Mouse (Mus musculus): ENCODE measurements around the gene Odf3l1.

The Odf3l1 gene

DNA sequence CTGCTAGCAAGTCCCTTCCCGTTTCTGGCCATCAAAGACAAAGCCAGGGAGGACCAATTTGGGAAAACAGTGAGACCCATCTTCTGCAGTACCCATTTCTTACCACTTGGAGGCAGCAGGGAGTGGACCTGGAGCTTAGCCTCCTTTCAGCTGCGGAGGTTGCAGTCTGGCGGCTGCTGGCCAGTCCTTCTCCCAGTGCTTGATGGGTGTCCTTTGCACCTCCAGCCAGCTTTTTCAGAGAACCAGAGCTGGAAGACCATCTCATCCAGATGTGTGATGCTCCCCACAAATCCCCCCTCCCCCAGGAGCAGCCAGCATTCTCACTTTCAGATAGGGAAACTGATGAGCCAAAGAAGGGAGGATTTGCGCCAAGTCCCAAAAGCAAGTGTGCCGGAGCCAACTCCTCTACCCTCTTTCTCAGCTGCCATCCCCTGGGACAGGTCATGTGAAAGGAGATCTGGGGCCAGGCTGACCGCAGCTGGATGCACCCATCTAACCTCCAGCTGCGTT lies 20.7 kb downstream of the Odf3l1 start:
- DNase-seq = peak; percentile 54 to 78

DNA sequence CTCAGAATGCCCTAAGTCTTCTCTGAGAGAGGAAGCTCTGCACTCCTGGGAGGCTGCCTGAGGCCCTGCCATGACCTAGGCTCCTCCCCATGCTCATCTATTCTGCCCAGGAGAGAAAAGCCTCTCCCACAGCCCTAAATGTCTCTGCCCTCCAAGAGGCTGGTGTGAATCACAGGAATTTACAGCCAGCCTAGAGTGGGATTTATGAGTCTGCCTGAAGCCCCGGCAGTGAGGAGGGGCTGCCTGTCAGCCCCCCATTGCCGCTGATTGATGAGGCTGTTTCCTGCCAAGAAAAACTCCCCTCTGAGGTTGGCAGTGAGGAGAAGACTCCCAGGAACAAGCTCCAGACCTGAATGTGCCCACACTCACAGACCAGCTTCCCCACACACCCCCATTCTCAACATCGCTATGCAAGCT lies 22.2 kb downstream of the Odf3l1 start:
- no peak for DNase-seq

DNA sequence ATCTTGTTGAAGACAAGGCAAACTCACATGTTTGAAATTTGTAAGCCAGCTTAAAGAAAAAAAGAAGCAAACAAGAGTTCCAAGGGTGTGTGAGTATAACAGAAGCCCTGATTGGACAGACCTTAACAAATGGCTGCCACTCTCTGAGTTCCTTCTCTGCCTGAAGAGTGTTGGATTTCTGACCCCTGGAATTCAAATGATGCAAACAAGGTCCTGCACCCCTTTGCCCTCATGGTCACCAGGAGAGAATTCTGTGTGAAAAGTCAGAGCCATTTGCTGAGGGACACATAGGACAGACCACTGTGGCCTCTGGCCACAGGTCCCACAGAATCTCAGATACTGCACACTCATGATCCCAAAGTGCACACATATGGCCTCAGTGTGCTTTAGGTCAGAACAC lies 22.6 kb downstream of the Odf3l1 start:
- no peak for DNase-seq

DNA sequence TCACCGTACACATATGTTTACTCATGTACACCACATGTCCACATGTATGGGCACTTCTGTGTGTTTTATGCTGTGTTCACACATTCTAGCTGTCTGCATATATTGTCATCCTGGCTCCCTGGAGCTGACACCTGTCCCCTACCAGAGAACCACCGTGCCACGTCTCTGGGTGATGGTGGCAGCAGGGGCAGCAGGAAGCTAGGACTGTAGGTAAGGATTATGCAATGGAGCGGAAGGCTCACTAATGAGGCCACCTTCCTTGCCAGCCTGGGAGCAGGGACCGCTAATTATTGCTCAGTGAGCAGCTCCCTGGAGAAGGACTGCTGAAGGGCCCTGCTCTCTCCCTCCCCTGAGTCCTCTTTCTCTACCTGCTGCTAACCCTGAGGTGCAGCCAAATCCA lies 23.8 kb downstream of the Odf3l1 start:
- no peak for DNase-seq

DNA sequence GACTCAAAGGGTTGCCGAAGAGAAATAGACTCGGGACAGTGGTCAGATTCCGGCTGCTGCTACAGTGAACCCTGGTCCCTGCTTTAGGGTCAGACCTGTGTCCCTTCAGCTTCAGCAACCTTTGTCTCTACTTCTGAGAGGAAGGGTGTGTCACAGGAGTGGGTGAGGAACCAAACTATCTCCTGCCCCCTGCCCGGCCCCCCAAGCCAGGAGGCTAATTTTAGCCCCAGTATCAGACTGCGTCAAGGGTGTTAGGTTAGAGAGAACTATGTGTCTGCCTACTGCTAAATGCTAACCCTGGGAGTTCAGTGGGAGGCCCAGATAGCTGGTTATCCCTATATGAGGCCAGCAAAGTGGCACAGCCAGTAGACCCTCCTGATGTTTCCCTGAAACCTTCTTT lies 29.3 kb downstream of the Odf3l1 start:
- no peak for DNase-seq

DNA sequence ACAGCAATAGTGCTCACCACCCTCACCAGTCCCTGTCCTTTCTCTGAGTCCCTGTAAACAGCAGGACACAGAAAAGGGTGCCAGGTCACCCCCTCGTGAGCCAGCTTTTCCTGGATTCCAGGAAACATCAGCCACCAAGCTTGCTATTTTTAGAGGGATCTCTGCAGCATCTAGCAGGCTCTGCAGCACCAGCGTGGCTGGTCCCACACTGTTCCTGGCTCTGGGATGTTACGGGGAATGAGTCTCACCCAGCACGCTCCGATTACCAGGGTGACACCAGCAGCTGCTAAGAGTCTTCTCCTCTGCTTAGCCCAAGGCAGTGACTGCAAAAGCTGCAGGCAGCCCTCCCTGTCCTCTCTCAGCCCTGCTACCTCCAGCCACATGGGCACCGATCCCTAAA lies 31.6 kb downstream of the Odf3l1 start:
- no peak for DNase-seq

DNA sequence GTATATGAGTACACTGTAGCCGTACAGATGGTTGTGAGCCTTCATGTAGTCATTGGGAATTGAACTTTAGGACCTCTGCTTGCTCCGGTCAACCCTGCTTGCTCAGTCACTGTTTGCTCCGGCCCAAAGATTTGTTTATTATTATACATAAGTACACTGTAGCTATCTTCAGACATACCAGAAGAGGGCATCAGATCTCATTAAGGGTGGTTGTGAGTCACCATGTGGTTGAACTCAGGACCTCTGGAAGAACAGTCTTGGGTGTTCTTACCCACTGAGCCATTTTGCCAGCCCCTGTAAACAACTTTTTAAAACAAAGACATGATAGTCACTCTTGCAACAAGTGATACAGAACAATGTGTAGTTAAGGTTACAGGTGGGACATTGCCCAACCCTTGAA lies 32.6 kb downstream of the Odf3l1 start:
- no peak for DNase-seq

DNA sequence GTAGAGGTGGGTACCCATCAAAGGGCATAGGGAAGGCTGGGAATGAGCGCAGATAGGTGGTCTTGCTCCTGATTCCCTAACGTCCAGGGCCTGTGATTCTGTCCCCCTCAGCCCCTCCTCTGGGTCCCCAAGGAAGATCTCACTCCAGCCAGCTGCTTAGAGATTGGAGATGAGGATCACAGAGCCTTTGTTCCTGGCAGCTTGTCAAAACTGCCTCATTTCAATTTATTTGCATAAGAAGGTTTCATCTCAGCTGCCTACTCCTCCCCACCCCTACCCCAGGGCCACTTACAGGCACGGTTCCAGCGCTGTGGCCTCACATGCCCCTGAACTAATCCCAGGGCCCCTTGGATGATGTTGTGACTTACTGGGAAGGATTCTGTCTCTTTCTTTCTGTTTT lies 34.3 kb downstream of the Odf3l1 start:
- peak in 1 of 2 experiments; percentile 18 for DNase-seq

DNA sequence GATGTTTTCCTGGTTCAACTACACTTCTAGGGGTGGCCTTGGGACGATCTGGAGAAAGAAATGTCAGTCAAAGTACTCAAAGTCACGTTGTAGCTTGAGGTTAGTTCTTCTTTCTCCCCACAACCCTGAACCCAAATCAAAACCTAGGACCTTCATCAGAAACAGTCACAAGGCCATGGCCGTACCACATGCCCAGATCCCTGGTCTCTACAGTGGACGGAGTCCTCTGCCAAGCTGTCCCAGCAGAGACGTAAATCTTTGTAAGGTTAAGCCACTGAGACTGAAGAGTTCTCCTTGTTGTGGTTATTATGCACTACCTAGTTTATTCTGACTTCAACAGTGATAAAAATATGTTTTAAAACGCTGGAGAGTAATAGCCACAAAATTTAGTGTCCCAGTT lies 35.6 kb downstream of the Odf3l1 start:
- no peak for DNase-seq

DNA sequence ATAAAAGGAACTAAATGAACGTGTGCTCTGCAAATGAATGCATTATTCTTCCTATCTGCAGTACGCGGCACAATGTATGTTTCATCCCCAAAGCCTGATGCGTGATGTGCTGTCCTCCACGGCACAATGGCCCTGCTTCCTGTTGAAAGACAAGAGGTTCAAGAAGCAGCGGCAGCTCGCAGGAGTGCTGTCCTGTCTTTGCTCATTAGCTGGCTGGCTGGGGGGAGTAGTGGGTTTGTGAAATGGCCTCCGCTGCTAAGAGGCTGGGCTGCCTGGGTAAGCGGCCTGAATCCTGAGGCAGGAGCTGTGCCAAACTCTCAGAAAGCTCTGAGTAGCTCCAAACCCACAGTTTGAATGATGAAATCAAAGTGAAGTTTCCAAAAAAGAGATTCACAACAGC lies 36.3 kb downstream of the Odf3l1 start:
- DNase-seq = no peak

DNA sequence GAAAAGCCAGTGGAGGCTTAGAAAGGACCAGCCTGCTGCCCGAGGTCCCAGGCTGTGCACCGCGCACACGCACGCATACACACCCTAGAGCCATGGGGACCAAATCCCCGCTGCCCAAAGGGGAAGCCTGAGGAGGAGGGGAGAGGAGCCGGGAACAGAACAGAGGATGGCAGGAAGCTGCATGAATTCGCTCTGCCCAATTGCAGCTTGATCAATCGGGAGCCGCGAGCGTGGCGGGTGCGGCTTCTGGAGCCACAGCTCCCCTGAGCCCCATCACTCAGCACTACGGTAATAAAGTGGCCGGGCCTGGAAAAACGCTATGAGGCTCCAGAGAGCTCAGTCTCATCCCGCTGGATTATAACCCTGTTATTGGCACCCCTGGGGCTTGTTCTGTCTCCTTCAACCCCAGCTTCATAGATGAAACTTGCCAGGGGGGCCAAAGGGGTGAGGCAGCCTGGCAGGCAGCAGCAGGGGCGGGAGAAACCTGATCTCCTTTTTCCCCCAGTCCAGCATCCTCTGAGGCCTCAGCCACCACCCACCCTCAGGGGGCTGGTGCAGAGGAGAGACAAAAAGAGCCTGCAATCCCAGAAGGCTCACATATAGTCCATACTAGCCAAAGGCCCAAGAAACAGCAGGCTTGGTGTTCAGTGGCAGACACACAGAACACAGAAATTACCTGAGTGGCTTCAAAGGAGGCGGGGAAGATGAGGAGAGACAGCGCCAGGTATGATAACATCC lies 38.8 kb downstream of the Odf3l1 start:
- DNase-seq = no peak

DNA sequence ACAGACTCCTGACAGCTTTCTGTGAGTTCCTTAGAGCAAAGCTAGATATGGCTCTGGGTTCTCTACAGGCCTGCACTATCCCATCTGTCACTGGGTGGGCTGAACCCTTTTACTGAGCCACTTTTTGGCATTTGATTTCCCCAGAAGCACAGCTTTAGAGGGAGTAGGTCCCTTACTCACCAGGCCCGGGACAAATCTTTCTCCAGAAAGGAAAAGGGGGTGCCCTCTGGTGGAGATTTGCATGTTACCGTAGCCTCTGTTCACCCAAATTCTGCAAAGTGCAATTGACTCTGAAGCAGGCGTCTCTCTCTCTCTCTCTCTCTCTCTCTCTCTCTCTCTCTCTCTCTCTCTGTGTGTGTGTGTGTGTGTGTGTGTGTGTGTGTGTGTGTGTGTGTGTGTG lies 39.6 kb downstream of the Odf3l1 start:
- peak in 1 of 2 experiments; percentile 13 for DNase-seq

DNA sequence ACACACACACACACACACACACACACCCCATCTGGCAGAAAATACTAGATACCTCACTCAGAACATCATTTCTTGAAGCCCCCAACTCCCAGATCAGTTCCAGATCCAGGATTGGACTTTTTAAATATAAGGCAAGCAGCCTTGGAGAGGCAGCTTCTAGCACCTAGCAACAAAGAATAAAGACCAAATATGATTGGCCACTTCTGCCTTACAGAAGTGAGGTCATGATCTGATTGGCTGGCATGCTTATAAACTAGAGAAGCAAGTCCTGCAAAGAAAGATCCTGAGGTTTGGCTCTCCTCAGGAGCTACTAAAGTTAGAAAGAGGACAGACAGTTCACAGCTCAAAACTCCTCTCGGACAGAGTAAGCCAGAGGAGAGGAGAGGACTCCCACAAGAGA lies 53.6 kb downstream of the Odf3l1 start:
- DNase-seq = no peak

DNA sequence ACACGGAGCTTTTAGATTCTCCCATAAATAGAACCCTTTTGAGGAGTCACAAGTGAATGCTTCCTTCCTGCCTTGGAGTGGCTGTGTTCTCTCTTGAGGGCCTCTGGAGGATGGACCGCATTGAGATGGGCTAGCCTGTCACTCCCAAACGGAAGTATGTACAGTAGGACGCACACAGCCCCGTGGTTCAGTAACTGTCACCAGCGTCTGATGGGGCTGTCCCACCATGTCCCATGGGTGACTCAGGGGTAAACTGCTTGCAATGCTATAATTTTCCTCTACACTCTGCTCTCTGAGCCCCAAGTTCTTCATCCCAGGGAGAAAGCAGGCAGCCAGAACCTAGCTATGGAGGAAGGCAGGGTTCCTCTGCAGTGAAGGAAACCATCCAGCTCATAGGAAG lies 56.5 kb downstream of the Odf3l1 start:
- DNase-seq = no peak

DNA sequence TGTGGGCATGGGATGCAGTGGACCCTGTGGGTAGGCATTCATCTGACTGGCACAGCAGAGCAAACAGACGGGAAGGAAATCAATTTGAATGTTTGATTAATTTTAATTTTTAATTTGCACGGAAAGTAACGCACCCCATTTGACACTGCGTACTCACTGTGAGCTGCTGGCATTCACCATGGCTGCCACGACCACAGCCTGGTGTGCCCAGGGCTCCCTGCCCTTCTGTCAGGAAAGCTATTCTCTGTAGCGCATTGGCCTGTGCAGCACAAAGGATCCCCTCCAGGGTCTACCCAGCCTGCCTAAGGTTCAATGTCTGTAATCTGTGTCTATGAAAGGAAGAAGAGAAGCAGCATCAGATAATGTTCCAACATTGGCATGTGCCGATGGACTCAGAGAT lies 61.3 kb downstream of the Odf3l1 start:
- DNase-seq = no peak
